Mouse (Mus musculus): Measurements from ENCODE around the gene Lpcat1.

- TF ChIP-seq CTCF (IDR thresholded peaks at IDR 0.05; ENCODE audit: low read depth, low read length): no peak
- no peak for TF ChIP-seq GATA1 (IDR thresholded peaks at IDR 0.05; ENCODE audit: borderline replicate concordance, low read length)
- no peak for TF ChIP-seq TAL1 (conservative IDR thresholded peaks at IDR 0.05; ENCODE audit: low read depth, low read length)
Measured at GRCm38 (mm10) chr13:73446943-73447342, 20.1 kb upstream of the Lpcat1 start.
